Mouse (Mus musculus) bone marrow, adult 2 months (tissue): ENCODE results near the gene Lexm. TPM values are rescaled to one million over a fixed set of nuclear protein-coding genes. Genes with fewer than 3 reads are reported as not detected.

Experiments
- H3K27ac ChIP-seq: fragments of 200-500 bp; 2 replicates; pipeline ENCODE4 v1.5.1; 2012; ENCODE audit warnings: low read depth, mild to moderate bottlenecking, control low read depth, inconsistent platforms, low read length; ENCODE audit not compliant: control insufficient read depth, poor library complexity, insufficient read depth
- H3K4me1 ChIP-seq: fragments of 200-500 bp; 2 replicates; pipeline ENCODE4 v1.6.1; 2011; ENCODE audit warnings: low read length; ENCODE audit not compliant: control insufficient read depth, insufficient read depth
- H3K4me3 ChIP-seq: fragments of 200-500 bp; replicated peaks from 2 replicates; pipeline ENCODE3; 2011; ENCODE audit warnings: mild to moderate bottlenecking, low read depth, low read length, control low read depth; ENCODE audit not compliant: control insufficient read depth
- CTCF ChIP-seq: fragments of 200-500 bp; IDR thresholded peaks from 2 replicates; pipeline ENCODE4 v1.5.1; 2011; ENCODE audit warnings: low read length, control low read depth; ENCODE audit not compliant: control insufficient read depth, insufficient read depth
- POLR2A ChIP-seq: fragments of 200-500 bp; IDR thresholded peaks from 2 replicates; pipeline ENCODE4 v1.6.1; 2011; ENCODE audit warnings: low read depth, mild to moderate bottlenecking, control low read depth, low read length, borderline replicate concordance; ENCODE audit not compliant: control insufficient read depth
- WGBS: fragments of 180-500 bp; shearing (Covaris S2); methylation state at CpG from one replicate; pipeline ENCODE4 v1.1.7; 2018; 5-methylcytosine and 5-hydroxymethylcytosine counted together
- polyA plus RNA-seq: library from polyadenylated mRNA; stranded (reverse); fragments of >200 nt; gene quantifications from 2 replicates; pipeline ENCODE4 v1.2.4, GENCODE M21; 2011; ENCODE audit warnings: low replicate concordance; ENCODE audit not compliant: missing spikeins, insufficient read depth, insufficient read length

The Lexm gene
- polyA plus RNA-seq, 1 experiment = not detected

DNA sequence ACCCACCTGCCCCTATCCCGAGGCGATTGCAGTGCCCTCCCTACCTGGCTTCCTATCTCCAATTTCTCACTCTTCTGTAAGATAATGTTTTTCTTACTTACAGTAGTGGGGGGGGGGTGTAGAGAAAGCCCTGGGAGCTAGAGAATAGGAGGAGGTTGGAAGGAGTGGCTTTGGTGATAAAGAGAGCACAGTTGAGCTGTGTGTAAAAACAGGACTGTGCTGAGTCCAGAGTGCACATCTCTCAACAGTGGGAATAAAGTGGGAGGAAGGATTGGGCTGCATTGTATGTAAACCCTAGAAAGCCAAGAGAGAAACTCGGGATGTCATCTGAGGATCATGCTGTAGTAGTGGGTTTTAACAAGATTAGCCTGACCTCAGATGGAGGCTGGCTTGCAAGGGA lies 68.9 kb downstream of the Lexm start:
- 74% methylated on average over 3 of the region's 3 CpGs for WGBS
- H3K4me1 ChIP-seq = no peaks in the 10 kb centered on the region
- TF ChIP-seq CTCF (no peak), POLR2A (no peak)
- H3K4me3 ChIP-seq = no peak overlapping the region
- no peak overlapping the region for H3K27ac ChIP-seq

DNA sequence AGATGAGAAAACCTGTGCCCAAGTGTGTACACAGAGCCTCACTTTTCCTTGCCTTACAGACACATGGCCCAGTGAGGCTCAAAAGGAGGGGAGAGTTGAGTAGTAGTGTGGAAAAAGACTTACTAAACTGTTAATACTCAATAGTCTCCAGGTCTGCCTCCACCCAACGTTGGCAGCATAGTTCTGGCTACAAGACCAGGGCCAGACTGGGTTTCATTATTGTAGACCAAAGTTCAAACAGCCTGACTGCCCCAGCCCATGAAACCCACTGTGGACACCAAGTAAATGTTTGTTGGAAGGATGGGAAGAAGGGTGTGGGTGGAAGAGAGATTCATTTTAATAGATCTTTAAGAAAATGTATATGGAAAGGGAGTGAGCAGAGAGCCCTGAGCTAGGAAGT lies 70.1 kb downstream of the Lexm start:
- TF ChIP-seq POLR2A = no peak
- TF ChIP-seq CTCF = no peak
- no peak overlapping the region for H3K27ac ChIP-seq
- WGBS = 75% methylated on average over 1 of the region's 1 CpGs
- H3K4me3 ChIP-seq = no peak overlapping the region
- no peaks in the 10 kb centered on the region for H3K4me1 ChIP-seq

DNA sequence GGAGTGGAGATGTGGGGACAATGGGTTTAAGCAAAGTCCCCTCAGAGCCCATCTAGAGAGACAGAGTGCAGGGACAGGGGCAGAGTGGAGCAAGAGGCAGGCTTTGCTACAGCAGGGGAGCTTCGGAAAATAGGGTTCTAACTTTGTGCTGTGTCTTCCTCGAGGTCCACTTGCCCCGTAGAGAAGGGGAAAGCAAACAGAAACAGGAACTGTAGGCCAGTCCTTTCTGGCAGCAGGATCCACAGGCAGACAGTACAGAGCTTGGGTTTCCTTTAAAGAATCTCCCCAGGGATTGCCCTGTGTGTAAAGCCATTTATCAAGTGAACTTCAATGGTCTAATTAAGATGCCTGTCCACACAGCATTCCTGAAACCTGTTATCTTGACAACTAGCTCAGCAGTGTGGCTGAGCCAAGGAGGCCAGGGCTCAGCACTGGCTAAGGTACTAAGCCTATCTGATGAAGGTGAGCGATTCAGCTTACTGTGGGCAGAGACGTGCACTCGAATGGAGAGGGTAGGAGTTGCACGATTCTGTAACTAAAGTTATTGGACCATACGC lies 71.1 kb downstream of the Lexm start:
- Histone ChIP-seq H3K4me3 (no peak overlapping the region), H3K4me1 (no peaks in the 10 kb centered on the region), H3K27ac (no peak overlapping the region)
- TF ChIP-seq POLR2A (no peak), CTCF (no peak)
- WGBS = 52% methylated on average over 8 of the region's 8 CpGs

DNA sequence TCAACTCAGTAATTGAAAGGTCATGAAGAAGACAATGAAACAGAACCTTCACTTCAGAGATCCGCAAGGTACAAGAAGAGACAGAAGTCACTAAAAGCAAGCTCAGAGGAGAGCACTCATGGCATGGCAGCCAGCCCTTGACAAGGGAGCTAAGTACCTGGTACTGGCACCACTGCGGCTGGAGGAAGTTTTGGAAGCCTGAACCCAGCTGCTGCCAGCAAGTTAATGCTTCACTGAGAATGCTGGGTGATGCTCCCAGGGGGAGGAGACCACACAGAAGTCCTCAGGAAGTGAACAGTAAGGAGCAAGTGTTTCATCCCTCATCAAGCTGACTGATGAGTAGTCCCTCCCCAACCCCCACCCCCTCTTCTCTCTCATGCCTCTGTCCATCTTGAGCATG lies 74.8 kb downstream of the Lexm start:
- 75% methylated on average over 2 of the region's 2 CpGs for WGBS
- no peak overlapping the region for H3K27ac ChIP-seq
- H3K4me1 ChIP-seq = no peaks in the 10 kb centered on the region
- TF ChIP-seq POLR2A = no peak
- H3K4me3 ChIP-seq = no peak overlapping the region

DNA sequence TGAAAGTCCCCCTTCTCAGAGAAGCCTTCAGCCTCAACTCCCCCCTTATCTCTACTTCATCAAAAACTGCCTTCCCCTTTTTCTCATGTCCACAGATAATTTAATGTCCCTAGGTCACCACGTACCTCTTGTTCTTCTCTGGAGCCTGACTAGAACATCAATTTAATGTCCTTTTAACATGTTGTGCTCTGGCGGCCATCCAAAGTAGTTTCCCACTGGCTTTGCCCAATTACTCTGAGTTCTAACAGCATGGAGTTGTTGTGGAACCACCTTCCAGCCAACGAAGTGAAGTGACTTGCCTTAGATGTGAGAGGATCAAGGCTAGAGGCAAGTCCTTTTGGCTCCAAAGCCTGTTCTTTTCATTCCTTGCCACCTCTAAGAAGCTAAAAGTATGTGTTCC lies 75.5 kb downstream of the Lexm start:
- no peak overlapping the region for H3K27ac ChIP-seq
- no peaks in the 10 kb centered on the region for H3K4me1 ChIP-seq
- no peak overlapping the region for H3K4me3 ChIP-seq
- no peak for TF ChIP-seq POLR2A
- no peak for TF ChIP-seq CTCF
- 33% methylated on average over 3 of the region's 3 CpGs for WGBS

Other genes with a start within 250 kb of the Lexm start
- gene Pcsk9, start 152.9 kb downstream of the Lexm start, polyA plus RNA-seq = not detected in 2 replicates
- gene Bsnd, start 125.0 kb downstream of the Lexm start, polyA plus RNA-seq = not detected in 2 replicates
- gene Dhcr24, start 56.2 kb downstream of the Lexm start, polyA plus RNA-seq = 11.9 and 23.8 TPM in 2 replicates
- not detected in 2 replicates for gene Ttc22, start 5.2 kb upstream of the Lexm start, polyA plus RNA-seq
- gene Pars2, start 33.8 kb upstream of the Lexm start, polyA plus RNA-seq = 1.9 and 4.0 TPM in 2 replicates
- 19.7 and 38.1 TPM in 2 replicates for gene Ttc4, start 61.7 kb upstream of the Lexm start, polyA plus RNA-seq
- 1.1 and 4.6 TPM in 2 replicates for gene Mroh7, start 113.7 kb upstream of the Lexm start, polyA plus RNA-seq
- not detected in 2 replicates for gene Fam151a, start 116.6 kb upstream of the Lexm start, polyA plus RNA-seq
- gene Acot11, start 187.8 kb upstream of the Lexm start, polyA plus RNA-seq = 1.7 and 4.4 TPM in 2 replicates